Mouse (Mus musculus) granulocyte monocyte progenitor cell, adult 5-6 weeks (primary cell): ENCODE measurements around the gene Atg3. TPM values are rescaled to one million over a fixed set of nuclear protein-coding genes. Genes with fewer than 3 reads are reported as not detected.

Experiments
- ATAC-seq: replicated peaks from 2 replicates; pipeline ENCODE4 v1.8.0; 2016; ENCODE audit warnings: mild to moderate bottlenecking, moderate TSS enrichment, inconsistent platforms; ENCODE audit not compliant: poor library complexity, severe bottlenecking
- total RNA-seq, 2 experiments: library from RNA; stranded (forward) in 1 of 2; stranded (reverse) in 1 of 2; fragments of 200-712, 200-1000 nt in 1 of 2; fragments of >200 nt in 1 of 2; fragmentation: Nextera tagmentation in 1 of 2; gene quantifications; 2 replicates each; pipeline ENCODE4 v1.2.3; 2014 to 2017

Atg3 gene
- total RNA-seq (2014; fragmentation: Nextera tagmentation) (52.2 and 60.2 TPM in 2 replicates), total RNA-seq (2017) (57.3 and 66.7 TPM in 2 replicates)

DNA sequence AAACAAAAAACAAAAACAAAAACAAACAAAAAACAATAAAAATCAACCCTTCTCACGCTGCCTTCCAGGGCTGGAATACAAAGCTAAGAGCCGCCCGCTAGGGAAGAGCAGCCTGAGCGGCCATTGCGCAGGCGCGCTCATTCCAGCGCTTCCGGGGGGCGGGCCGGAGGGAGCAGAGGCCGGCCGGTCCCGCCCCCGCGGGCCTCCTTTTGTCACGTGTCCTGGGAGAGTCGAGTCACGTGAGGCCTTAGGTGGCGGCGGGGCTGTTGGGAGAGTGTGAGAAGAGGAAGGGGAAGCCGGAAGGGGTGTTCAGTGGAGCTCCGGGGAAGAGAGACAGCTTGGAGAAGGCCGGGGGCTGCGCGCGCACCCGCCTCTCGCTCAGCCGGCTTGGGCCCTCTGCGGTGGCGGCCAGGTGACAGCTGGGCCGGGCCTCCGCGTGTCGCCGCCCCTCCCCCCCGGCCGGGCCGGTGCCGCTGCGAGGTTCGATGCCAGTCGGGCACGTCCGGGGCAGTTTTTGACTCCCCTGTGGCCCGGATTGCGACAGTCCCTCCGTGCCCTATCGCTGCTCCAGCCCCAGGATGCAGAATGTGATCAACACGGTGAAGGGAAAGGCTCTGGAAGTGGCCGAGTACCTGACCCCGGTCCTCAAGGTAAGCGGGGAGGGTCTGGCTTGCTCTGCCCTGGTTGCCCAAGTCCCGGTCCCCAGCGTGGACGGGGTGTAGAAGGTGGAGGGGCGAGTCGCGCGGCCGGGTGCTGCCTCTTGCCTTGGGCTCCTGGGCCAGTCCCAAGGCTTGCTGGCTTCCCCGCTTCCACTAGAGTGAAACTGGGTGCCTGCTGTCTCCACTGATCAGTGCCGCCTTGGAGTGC lies at the start of gene Atg3, which contains the start of gene Slc35a5:
TSS of gene Atg3 (plus strand) at position 264 of the 867 bp plus-strand sequence.
TSS of gene Slc35a5 (minus strand) at position 185 of the 867 bp plus-strand sequence.
- peak; percentile 91 for ATAC-seq

DNA sequence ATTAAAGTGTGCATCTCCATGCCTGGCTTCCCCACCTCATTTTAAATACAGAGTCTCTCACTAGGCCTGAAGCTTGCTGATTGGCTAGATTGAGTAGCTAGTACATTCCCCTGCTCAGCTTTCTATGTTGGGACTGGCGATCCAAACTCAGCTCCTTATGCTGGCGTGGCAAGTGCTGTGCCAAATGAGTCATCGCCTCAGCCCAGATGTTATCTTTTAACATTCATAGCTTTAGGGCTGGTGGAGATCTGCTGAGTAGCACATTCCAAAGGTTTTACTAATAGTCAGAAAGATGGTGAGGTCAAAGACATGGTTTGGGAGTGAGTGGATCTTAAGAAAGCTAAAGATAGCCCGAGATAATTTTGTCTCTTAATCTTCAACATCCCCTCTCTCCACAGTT lies 48.1 kb upstream of the Atg3 start:
- no peak for ATAC-seq

DNA sequence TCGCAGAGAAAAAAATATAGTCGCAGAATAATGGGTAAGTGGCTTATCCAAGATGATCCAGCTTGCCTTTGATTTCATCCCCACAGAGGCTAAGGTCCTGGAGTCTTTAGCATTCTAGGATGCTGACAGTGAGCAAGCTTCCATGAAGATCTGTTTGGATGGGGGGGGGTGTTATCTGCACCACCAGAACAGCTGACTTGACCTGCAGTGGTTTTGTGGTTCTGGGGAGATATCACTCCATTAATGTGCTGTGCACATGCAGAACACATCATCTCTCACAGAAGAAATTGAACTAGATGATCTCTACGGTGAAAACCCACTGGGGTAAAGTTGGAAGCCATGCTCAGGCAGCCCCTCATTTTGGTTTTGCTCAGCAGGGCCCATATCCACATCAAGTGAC lies 41.4 kb upstream of the Atg3 start:
- ATAC-seq = no peak

DNA sequence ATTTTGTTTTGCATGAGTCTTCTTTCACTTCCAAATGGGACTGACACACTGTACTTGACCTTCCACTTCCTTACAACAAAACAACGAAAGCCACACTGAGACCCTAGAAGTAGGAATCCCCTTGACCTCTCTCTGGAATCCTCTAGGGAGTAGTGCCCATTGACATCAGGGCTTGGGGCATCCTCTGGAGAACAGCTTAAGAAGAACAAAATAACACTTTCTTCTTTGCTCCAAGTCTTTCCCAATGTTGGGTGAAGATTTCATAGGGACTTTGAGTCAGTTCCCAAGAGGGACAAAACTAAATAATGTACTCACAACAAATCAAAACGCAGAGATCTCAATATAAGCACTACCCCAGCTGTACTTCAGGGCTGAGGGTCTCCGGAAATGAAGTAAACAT lies 39.8 kb upstream of the Atg3 start:
- no peak for ATAC-seq

DNA sequence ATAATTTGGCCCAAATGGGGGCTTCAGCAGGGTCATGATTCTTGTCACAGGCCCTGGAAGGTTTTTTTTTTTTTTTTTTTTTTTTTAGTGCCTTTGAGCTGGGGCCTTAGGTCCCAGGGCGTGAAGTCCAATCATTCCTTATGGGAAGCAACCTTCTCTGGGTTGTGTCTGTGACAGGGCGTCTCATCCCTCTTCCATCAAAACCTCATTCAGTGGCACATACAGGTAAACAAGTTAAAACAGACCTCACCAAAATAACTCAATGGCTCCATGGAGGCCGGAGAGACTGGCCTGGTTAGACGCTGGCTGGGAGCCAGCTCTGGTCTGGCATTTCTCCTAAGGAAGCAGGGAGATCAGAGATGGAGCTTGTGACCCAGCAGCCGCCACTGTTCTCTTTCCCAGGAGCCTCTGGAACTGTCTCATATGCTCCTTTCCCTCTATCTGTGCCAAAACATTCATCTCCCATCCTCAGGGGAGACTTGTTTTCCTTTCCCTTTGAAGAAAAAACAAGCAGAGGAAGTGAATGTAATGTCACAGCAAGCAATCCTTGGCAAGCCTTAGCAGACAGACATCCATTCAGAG lies 37.6 kb upstream of the Atg3 start:
- ATAC-seq = no peak

DNA sequence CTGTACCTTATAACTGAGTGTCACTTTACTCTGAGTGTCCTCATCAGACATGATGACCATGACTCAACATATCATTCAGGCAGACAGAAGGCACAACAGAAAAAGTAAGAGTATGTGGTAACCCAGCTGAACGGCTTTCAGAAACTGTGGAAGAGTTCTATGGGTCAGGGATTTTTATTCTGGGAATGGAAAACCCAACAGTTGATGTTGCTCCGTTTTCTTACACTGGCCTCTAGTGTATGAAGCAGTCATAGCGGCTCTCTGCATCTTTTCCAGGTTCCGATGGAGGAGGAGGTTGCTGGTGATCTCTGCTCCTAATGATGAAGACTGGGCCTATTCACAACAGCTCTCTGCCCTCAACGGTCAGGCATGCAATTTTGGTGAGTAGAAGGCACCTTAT lies 36.0 kb upstream of the Atg3 start:
- ATAC-seq = no peak

DNA sequence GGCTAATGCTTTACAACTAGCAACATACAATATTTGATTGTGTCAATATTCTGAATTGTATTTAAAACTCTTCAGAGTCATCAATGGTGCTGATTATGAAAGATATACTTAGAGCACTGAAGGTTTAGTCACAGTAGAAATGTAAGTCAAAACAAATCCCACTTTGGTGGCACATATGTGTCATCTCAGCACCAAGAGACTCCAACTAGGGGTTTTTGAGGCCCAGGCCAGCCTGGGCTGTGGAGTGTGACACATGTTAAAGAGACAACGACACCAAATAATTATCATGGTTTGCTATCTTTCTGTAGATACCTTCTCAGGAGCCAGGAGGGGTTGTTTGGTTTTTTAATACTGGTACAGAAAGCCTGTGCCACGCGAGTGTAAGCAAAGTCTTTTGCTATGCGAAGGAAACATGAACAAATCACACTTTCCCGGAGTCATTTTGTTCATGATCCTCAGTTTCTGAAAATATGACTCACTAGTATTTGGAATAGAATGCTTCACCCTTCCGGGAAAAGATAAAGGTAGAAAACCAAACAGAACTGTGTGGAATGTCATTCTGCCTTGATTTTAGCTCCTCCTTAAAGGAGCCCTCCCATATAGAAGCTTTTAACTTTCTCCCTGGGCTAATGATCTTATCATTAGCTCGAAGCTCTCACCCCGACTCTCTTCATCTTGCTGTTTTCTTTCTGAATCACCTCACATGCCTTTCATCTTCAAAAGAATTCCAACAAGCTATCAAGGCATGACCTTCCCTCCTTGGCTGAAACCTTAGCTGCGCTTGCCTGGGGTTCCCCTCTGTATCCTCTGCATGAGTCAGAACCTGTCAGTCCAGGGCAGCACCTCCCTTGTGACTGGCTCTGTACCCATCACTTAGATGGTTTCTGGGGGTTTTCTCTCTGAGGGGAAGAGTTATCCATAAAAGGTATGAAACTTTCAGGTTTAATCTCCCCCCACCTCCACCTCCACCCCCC lies 34.1 kb upstream of the Atg3 start:
- ATAC-seq = no peak

DNA sequence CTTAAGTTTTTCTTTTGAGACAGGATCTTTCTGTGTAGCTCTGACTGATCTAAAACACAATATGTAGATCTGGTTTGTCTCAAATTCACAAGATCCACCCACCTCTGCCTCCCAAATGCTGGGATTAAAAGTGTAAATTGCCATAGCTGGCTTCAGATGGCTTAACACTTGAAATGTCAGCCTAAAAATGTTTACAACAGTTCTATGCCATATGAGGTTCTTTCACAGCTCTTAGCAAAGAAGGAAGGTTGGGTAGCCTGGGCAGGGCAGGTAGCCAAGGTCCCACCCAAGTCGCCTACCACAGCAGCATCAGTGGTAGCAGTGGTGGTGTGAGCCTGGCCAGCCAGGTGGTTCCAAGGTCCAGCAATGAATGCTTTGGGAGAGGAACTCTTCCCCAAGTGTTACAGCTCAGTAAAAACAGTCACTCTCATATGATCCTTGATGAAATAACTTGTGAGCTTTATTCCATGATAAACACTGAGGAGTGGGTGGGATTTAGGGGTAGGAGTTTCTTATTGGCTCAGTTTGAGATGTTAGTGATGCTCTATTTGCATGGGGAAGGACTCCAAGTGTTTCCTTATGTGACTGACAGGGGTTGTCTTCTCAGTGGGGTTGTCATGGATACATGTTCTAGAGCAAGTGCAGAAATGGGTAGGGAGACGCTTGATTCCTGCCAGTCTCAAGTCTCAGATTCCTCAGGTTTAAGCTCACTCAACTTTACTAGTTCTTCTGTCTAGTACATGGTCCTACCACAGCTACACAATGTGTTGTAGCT lies 30.5 kb upstream of the Atg3 start:
- no peak for ATAC-seq

DNA sequence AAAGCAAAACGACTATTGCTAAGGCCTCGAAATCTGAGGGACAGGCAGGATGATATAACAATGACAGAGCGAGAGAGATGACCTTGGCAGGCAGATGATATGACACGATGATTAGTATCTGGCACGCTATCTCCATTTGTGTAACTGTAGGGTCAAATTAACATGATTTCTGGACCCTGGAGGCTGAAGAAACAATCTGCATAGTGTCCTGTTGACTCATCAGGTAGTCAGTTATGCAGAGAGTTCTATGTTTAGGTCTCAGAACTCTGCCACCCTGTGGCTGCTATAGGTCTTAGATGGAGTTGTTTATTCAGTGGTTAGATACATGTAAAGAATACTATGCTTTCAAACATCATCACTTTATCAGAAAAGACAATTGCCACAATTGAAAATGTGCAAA lies 16.9 kb upstream of the Atg3 start:
- no peak for ATAC-seq

DNA sequence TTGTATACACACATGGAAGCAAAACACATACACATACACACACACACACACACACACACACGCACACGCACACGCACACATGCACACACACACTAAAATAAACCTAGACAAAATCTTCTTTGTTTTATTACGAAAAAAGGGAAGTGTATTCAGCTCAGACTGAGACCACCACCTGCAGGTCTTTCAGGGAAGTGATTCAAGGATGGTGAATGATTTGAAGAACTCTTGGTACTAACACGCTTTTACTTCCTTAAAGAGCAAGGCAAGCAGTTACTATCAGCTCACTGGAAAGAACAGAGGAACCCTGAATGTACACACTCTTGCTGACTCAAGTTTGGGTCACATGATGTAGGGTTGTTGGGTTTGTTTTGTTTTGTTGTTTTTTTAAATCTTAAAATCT lies 16.0 kb upstream of the Atg3 start:
- ATAC-seq = peak; percentile 97

DNA sequence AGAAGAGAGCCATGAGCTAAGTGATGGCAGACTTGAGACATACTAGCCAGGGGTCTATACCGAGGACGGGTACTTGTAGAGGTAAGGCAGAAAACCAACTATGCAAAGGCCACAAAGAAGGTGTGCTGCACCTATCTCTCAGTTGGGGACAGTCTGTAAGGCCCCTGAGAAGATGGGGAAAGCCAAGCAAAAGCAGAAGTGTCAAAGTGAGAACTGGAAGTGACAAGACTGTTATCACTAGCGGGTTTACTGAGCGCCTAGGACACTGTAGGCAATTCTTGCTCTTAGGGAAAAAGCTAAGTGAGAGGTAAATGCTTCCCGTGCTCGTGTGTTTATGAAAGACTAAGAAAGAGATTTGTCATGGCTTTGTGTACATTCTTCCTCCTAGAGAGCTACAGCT lies 13.5 kb upstream of the Atg3 start:
- peak; percentile 18; the same call in 1 of the 2 replicates for ATAC-seq

DNA sequence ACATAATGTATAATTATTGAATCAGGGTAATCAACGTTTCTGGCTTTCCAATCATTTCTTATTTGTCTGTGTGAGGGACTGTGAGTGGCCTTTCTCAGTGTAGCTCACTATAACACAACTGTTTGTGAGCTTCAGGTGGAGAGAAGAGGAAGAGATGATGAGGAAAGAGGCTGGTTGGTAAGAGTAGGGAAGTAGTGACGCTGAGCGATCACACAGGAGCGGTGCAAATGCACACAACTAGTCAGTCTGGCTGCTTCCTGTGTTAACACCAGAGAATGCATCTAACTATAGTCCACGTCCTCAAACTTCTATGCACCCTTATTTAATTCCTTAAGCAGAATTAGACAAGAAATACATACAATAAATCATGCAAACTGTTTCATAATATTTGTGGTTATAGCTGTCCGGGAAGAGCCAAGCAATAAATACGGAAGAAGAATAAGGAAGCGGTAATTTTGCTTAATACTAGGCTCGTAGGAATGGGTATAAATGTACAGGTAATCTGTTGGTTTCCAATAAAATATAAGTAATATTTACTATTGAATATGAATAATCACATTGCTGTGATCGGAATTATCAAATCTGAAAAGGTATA lies 10.0 kb upstream of the Atg3 start:
- ATAC-seq = peak; percentile 97

DNA sequence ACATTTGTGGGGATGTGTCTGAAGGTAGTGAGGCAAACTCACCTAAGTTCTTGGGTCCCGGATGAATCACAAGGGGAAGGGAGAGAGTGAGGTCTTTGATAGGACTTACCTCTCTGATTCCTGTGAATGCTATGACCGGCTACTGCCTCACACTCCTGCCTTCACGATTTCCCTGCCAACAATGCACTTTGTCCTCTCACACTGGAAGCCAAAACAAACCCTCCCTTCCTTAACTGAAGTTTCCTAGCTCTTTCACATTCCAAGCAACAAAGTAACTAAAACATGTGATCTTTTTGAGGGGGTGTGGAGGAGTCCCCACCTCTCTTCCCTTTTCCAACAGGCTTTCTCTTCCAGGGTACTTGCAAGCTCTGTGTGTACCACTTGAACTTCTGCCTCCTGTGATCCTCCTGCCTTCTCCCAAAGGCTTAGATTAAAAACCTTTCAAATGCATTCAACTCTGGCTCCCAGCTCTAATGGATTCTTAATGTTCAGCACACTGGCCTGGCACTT lies 3.8 kb upstream of the Atg3 start:
- ATAC-seq = no peak

DNA sequence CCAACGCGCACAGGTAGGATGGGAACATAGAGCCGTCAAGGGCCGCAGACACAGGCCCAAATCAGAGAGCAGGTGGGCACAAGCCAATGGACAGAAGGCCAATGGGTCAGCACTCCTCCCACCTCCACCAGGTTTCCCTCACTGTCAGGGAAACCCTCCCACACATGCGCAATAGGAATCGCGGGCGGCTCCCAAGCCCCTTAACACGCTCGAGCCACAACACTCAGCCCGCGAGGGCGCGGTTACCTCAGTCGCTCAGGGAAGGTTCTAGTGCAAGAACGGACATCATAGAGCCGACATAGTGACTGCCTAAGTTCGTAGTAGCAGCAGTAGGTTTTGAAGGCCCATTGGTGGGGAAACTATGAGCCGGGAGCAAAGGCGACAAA lies 456 bp upstream of the Atg3 start:
- ATAC-seq = peak; percentile 62

DNA sequence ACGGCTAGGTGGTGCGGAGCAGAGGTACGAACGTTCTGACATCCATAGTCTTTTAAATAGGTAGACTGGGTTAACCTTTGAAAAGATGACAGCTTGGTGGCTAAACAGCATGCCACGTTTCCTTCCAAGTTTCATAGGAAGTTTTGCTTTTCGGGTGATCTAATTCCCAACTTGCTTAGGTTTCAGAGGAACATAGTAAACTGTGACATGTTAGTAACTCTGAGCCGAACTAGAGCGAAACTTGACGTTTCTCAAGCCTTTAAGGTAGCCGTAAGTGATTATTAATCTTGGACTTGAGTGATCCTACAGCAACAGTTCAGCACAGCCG lies 768 bp downstream of the Atg3 start:
- no peak for ATAC-seq

DNA sequence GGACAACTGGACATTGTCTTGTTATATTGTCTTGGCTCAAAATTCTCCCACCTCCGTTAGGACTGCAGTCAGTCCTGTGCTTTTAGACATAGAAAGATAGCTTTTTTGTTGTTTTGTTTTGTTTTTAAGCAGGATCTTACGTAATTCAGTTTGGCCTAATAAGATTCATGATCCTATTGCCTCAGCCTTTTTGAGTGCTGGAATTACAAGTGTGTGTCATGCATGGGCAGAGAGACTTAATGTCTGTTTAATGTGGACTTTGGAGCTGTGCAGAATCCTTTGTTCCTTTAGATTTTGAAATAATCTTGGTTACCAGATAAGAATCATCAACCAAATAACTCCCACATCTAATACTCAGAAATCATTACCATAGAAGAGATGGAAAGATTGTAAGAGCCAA lies 20.0 kb downstream of the Atg3 start:
- no peak for ATAC-seq

DNA sequence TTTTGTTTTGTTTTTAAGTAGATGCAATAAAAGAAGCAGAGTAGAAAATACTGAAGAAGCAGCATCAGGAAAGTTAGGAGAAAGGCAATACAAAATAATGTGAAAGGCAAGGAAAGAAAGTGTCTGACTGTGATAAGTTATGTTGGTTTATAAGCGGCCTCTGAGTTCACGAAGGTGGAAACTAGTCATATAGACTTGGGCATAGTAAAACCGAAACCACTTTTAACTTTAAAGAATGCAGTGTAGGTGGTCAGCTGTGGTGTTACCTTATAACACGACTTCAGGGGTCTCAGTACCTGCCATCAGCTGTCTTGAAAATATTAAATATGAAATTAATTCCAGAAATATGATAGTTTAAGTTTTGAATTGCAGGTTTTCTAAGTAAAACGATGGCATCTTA lies 23.2 kb downstream of the Atg3 start:
- ATAC-seq = no peak

DNA sequence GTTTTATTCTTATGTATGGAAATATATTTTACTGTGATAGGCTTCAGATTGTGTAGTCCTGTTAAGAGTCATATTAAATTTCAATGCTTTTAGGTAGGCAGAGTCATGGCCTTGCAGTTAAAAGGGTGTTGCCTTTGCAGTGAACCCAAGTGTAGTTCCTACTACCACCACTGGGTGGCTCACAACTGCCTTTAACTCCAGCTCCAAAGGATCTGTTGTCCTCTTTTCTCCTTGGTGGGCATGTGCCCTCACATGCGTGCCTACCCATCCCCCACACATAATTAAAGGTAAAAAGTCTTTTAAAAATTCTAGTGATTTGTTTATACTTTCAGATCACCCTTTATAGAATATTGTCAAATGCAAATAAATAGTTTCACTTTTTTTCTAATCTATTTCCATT lies 34.0 kb downstream of the Atg3 start:
- peak; percentile 86 for ATAC-seq

DNA sequence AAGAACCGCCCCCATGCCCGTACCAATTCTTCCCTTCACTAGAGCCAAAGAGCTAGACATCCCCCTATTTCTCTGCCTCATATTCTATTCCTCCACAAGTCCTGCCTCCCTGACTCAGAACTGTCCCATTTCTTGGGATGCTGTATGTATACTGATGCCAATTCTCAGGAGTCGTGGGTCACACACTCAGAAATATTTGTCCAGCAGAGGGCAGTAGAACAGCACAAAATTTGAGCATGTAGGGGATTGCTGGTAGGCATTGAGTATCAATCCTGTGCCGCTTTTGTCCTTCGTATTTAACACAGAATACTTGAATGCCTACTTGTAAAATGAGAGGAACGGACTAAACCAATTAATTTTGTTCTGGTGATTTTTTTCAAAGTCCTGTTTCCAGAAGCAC lies 38.2 kb downstream of the Atg3 start:
- ATAC-seq = peak; percentile 85

DNA sequence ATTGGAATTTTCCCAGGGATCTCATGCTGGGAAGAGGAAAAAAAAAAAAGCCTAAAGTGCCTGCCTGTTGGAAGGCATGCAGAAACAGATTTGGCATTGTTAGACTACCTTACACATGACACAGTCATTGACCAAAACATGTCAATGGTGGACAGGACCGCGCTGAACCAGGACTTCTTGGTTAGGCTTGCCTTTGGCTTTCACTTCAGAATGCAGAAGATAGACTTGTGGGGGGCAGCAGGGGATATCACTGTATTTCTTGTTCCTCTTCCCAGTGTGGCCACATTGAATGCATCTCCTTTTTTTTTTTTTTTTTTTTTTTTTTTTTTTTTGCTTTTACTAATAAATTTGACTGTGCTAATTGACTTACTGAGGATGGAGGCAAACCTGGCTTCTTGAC lies 42.8 kb downstream of the Atg3 start:
- ATAC-seq = peak; percentile 85
